Mouse (Mus musculus) layer of hippocampus, adult 18-20 months (tissue): Measurements from ENCODE around the gene Gripap1. TPM values are rescaled to one million over a fixed set of nuclear protein-coding genes. Genes with fewer than 3 reads are reported as not detected.
"Not testable (repeated sequence)": the region's sequence is repeated elsewhere in the genome, so short reads cannot be mapped to it uniquely, and the experiment has no call there.

ENCODE experiments used
- DNase-seq, 2 experiments: peaks; one replicate each; pipeline ENCODE4 v3.0.0; 2022; ENCODE audit warnings: low spot score in 2 of 2
- long read RNA-seq: library from polyadenylated mRNA; stranded (forward); transcript quantifications from one replicate; pipeline ENCODE4 v2.0.0, GENCODE M21; 2021
- total RNA-seq, 2 experiments: library from RNA; stranded (reverse); gene quantifications; 2 replicates each; pipeline ENCODE4 v1.2.3; 2021

The Gripap1 gene
- total RNA-seq, result 100 to 1,000 TPM in 1 of 2 experiments, 10 to 100 TPM in 1; 95.3 to 105 TPM
- long read RNA-seq, transcript Gripap1-203 (26 exons, 3,015 nt), result major isoform, 21 of 53 reads
- long read RNA-seq, partial matches to known transcripts, result 8 of 53 reads
- long read RNA-seq, other reads (novel, unspliced or antisense), result 20 of 53 reads

DNA sequence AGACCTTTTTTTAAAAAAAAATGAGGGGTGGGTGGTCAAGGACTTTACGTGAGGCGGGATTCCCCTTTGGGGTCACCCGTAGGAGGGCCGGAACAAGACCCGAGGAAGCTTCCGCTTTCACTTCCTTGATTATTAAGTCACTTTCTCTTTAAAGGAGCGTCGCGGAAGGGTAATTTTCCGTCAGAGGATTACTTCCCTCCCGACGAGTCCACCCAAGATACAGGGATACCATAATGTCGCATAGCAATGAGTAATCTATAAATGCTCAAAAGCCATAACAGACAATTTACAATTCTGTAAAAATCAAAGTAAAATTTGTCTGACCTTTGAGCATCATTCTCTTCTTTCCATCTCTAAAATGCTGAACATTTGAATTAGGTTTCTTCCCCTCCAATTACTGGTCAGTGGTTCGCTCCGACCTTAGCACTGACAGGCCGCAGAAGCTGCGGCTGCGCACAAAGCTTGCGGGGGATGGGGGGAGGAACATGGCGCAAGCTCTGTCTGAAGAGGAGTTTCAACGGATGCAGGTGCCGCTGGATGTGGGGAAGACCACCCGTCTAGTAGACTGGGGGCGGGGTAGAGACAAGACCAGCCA, at the start of gene Gripap1:
TSS of gene Gripap1 (plus strand) at position 224 of the 595 bp plus-strand sequence.
- DNase-seq, result peak; percentile 45 to 72

DNA sequence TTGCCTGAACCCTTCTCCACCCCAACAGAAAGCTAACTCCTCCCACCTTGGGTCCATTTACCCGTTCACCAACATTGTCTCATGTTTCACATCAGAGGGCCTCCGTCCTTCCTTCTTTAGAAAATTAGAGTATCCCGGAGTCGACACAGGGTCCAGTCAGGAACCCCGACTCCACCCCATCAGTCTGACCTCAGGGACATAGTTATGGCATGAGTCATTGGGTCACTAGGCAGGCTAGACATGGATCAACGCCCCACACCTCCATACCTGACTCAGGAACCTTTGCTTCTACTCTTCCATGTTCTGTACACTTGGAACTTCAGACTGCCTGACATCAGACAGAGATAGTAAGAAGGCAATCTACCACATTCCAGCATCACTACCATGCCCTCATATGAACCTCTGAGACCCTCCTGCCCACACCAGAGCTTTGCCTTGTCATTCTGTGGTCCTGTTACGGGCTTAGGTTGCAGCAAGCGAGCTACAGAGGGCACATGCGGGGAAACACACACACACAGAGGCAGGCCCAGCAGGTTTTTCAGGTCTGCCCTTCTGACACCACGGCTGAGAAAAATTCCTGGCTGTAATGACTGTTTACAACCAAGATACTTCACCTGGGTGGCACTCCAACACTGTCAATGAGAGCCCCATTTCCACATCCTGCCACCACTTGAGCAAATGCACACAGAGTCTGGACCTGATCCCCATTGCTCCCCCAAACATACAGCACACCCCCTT, 49.3 kb upstream of the Gripap1 start:
- DNase-seq, result no peak

DNA sequence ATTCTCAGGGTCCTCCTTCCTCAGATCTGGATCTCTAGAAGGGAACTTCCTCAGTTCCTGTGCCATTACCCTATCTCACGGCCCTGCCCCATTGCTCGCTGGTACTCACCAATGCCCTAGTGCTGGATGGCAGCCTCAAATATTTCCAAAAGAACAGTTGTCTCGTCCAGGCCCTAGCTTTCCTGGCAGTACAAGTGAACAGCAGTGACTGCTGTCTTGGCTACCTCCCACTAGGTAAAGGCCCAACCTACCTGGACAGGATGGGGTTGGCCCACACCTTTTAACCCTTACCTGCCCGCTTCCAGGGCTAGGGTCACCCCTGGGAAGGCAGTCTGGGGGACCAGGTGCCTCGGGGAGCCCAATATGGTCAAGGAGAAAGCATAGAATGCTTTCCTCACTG, 48.5 kb upstream of the Gripap1 start:
- DNase-seq, result no peak

DNA sequence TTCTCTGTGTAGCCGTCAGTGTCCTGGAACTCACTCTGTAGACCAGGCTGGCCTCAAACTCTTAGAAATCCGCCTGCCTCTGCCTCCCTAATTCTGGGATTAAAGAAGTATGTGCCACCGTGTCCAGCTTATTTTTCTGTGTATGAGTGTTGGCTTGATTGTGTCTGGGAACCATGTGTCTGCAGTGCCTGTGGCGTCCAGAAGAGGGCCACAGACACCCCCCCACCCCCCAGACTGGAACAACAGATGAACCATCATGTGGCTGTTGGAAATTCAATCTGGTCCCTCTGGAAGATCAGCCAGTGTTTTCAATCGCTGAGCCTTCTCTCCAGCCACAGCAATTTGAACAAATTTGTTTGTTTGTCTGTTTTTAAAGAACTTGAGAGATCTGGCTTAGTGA, 46.1 kb upstream of the Gripap1 start:
- DNase-seq, result no peak

DNA sequence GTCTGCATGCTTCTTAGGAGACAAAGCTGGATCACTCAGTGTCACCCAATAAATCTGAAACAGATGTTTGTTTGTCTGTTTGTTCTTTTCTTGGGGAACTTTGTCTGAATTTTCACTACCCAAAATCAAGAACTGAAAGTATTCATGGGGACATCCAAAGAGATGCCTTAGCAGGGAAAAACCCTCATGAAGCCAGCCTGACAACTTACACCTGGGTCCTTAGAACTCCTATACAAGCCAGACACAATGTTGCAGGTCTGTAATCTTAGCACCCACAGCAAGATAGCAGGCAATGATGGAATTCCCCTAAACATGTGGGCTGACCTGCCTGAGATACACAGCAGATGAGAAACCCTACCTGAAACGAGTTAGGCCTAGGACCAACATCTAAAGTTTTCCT, 44.6 kb upstream of the Gripap1 start:
- DNase-seq, result no peak

DNA sequence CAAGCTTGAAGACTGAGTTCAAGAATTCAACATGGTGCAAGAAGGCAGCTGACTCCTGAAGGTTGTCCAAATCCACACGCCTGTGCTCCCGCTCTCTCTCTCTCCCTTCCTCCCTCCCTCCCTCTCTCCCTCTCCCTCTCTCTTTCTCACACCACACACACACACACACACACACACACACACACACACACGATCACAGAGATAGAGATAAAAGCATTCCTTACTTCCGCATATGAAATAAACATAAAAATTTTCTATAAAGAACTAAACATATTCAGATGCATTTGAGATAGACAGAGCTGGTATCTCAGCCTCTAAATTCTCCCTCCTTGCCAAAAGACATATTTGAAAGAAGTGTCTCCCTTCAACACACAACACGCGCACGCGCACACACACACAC, 44.1 kb upstream of the Gripap1 start:
- no peak for DNase-seq

DNA sequence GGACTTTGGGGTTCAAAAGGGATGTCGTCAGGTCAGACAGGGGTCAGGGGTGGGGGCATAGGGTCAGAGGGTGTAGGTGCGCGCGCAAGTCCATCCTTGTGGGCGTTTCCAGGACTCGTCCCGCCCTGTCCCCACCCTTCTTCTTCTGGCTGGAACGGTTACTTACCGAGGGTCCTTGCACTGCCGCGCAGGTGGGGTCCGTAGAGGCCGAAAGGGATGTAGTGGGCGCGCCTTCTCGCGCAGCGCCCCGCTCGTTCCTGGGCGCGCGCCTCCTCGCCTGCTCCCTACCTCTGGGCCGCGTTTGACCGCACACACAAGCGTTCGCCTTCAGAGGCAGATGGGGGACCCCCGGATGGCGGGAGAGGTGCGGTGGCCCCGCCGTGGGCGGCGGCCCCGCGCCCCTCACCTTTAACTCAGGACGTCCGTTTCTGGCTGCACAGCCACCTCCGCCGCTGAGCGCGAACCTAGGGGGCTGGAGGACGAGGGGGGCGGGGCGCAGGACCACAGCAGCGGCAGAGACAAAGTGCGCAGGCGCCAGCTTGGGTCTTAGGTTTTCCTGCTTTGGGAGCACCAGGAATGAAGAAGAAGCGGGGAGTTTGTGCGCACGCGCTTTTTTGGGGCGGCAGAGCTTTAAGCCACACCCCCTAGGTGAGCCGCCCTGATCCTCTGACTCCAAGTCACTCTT, 39.0 kb upstream of the Gripap1 start, which contains the start of gene Ccdc120:
TSS of gene Ccdc120 (minus strand) at position 474 of the 685 bp plus-strand sequence.
- DNase-seq, result peak; percentile 51 to 78

DNA sequence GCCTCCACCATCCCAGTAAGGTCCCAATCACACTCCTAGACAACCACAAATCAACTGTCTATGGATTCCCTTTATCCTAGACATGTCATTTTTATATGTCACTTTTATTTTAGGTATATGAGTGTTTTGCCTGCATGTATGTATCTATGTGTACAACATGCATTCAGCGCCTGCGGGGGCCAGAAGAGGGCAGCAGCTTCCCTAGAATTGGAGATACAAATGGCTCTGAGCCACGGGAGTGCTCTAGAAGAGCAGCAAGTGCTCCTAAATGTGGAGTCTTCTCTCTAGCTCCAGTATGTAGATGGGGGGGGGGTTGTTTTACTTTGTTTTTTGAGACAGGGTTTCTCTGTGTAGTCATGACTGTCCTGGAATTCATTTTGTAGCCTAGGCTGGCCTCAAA, 35.9 kb upstream of the Gripap1 start:
- DNase-seq, result not testable (repeated sequence)

DNA sequence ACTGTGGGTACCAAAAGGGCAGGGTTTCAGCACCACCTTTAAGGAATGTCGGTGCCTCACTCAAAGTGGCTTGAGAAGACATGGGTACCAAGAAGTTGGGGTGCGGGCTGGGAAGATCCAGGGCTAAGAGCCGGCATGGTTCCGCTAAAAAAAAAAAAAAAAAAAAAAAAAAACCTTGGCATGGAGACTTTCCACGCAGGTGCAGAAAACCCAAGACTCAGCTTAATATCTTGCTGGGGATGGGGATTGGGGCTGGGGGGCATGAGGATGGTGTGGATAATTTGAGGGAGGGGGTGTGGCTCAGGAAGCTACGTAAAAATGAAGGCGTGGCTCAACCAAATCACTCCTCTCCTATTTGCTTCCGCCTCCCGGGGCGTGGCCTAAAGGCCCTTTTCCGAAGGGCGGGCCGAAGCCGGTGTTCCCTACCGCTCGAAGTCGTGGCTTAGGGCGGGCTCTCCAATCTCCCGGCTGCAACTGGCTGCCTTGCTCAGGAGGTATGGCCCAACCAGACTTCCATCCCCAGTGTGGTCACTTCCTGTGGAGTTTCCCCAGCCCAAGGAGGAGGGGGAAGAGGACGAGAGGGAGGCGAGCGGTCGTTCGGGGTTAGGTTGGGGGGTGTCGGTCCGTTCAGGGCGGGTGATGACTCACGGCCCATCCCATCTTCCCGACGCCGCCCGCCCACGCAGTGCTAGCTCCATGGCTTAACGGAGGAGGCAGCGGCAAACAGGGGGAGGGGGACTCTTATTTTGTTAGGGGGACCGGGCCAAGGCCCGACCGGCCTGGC, 27.2 kb upstream of the Gripap1 start, which contains the start of gene Tfe3:
TSS of gene Tfe3 (plus strand) at position 424 of the 784 bp plus-strand sequence.
- DNase-seq, result peak; percentile 90 to 92

DNA sequence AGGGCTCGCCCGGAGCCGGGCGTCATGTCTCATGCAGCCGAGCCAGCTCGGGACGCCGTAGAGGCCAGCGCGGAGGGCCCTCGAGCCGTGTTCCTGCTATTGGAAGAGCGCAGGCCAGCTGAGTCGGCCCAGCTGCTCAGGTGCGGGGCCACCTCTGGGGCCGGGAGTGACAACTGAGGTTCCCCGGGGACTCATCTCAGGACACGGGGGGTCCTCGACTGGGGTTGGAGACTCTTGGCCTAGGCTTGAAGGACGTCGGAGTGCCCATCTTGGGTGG, 26.7 kb upstream of the Gripap1 start:
- no peak for DNase-seq

DNA sequence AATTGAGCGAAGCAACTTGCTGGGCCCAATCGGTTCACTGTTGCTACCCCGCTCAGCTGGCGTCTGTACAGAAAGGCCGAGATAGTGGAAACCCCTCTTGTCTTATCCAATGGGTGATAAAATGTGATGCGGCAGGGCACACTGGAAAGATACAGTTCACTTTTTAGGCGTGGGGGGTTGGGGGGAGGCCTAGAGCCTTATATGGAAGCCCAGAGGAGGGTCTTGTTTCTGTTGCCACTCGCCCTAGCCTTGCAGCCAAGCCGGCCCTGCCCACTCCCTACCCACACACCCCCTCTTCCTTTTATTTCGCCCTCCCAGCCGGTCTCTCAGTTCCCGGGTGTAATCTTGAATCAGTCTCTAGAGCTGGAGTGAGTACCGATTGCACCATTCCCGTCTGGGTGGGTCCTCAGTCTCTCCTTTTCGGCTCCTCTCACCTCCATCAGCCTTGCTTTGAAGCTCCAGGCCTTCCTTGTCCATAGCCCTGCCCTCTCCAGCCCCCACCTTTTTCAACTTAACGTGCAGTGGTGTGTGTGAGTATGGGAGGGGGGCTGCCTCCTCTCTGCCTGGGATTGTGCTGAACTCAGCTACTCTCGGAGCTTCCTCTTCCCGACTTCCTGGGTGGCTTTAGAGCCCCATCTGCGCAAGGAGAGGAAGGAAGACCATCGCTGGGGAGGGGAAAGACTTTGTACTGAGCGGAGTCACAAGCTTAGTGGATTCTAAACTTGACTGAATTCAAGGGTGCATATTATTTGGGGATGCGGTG, 25.8 kb upstream of the Gripap1 start:
- no peak for DNase-seq

DNA sequence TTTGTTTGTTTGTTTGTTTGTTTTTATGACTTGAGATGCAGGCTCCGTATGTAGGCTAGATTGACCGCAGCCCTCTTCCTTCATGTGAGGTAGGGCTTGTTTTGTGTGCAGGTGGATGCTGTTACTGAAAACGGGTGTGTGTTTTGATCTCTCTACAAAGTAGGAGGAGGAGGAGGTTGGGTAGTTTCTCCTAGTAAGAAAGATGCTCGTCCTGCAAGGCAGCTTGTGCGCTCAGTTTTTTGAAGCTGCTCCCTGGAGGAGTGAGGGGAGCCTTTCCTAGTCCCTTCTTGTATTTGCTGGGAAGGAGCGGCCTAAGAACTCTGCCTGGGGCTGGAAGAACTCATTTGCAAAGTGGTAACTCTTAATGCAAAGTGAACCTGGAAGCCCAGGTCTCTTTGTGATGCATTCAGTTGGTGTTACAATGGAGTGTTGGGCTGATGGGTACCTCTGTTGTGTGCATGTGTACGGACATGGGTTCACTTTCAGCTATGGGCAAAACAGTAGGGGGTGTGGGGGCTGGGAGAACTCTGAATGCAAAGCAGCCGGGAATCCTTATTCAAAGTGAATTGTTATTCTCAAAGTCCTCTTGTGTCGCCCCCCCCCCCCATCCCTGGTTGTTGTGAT, 24.8 kb upstream of the Gripap1 start:
- no peak for DNase-seq

DNA sequence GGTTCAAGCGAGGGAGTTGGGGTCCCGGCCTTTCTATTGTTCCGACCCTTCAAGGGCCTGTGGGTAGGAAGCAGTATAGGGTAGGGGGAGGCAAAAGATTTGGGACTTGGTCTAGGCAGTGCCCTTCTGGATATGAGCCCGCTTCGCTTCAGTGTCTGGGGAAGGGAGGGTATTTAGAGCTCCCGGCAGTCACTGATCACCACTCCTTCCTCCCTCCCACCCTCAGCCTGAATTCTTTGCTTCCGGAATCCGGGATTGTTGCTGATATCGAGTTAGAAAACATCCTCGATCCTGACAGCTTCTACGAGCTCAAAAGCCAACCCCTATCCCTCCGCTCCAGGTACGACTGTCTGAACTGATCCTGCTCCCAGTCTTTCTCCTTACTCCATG, 24.3 kb upstream of the Gripap1 start:
- DNase-seq, result no peak

DNA sequence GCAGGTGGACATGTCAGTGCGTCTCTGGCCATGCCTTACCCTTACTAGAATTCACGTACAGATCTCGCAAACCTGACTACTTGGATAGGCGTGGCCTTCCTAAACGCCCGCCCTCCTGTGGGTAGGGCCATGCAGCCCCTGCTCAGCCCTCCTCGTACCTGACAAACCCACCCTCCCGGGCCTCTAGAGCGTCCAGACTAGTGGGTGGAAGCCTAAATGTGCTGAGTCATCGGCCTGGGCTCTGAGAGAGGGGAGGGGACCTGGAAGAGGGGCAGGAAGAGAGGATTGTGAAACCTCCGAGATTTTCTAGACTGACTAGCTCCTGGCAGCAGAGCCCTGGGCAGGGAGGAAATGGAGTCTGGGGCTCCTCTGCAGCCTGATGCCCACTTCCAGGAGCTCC, 23.8 kb upstream of the Gripap1 start:
- DNase-seq, result no peak

DNA sequence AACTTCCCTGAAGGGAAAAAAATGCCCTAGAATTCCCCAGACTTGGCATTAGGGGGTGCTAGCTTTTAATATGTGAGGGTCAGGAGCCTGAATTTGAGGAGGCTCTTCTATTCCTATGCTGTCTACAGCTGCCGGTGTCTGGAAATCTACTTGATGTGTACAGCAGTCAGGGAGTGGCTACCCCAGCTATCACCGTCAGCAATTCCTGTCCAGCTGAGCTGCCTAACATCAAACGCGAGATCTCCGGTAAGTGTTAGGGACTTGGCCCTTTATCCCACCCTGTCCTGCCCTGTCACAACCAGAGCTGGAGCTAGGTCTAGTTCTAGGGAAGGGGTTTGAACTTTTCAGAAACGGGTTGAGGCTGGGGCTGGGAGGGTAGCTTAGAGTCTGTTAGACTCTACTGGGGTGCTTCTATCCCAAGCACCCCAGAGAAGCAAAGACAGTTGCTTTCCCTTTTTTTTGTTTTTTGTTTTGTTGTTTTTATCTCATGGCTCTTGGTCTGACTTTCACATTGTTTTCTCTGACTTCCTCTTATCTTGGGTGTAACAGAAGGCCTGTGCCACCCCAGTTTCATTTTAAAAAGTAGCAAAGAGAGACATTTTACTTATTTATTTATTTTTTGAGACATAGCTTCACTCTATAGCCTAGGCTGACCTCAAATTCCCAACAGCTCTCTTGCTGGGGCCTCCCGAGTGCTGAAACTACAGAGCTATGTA, 20.1 kb upstream of the Gripap1 start:
- no peak for DNase-seq

DNA sequence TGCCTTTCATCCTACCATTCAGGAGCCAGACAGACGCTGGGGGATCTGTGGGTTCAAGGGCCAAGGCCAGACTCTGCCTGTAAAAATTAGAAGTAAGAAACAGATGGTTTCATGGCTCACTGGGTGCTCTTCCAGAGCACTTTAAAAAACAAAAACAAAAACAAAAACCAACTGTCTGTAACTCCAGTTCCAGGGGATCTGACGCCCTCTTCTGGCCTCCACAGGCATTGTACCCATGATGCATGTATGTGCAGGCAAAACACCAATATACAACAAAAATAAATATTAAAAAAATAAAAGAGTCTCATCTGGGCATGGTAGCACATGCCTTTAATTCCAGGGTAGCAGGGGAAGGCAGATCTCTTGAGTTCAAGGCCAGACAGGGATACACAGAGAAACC, 16.8 kb upstream of the Gripap1 start:
- DNase-seq, result peak in 1 of 2 experiments; percentile 10

DNA sequence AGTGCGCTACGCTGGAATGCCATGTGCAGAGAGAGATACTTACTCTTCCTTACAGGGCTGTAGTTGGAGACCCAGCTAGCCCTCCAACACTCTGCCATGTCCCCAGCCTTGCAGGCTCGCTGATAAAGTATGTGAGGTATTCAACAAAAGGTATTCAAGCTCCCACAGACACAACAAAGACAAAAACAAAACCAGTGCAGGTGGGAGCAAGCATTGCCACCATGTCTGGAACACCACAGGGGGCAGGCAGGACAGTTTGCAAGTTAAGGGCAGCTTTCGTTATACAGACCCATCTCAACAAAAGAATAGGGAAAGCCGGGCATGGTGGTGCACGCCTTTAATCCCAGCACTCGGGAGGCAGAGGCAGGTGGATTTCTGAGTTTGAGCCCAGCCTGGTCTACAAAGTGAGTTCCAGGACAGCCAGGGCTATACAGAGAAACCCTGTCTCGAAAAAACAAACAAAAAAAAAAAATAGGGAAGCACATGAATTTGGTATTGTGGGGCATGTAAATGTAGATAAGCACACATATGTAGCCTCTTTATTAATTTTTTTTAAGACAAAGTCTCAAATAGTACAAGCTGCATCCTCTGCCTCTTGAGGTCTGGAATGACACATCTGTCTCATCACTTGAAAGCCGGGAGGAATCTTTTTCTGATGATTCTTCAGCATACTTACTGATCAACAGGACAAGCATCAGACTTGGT, 13.9 kb upstream of the Gripap1 start:
- DNase-seq, result no peak

DNA sequence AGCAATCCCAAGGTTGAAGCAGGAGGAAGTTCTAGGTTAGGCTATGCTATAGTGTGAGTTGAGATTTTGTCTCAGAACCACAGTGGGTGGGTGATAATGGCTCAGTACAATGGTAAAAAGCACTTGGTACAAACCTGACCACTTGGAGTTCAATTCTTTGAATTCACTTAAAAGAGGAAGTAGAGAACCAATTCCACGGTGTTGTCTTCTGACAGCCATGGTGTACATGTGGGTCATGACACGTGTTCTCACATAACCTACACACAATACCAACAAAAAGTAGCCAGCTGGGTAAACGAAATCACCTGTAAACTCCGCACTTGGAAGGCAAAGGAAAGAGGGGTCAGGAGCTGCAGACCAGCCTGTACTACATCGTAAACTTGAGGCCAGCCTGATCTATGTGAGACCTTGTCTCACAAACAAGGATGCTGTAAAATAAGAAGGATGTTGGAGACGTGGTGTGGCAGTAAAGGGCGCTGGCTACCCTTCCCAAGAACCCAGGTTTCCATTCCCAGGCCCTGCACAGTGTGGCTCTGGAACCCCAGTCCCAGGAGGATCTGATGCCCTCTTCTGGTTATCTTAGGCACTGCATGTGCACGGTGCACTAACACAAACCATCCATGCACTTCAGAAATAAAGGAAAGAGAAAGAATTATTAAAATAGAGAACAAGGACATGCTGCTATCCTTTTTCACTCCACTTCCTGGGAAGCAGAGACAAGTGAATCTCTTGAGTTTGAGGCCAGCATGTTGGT, 13.1 kb upstream of the Gripap1 start:
- DNase-seq, result peak in 1 of 2 experiments; percentile 63
